Mouse (Mus musculus) lung, embryonic 14.5 days (tissue): ENCODE measurements around the gene Ppp4r3b. TPM values are rescaled to one million over a fixed set of nuclear protein-coding genes. Genes with fewer than 3 reads are reported as not detected.
A peak's percentile ranks its signal among the peaks of the same experiment; 100 is the strongest.

Experiments
- ATAC-seq: fragments of 200-750 bp; cut with Nextera tagmentation; 2 replicates; pipeline ENCODE4 v1.8.0; 2017; ENCODE audit warnings: mild to moderate bottlenecking, moderate TSS enrichment, moderate library complexity; ENCODE audit not compliant: insufficient read depth
- DNase-seq: peaks from one replicate; pipeline ENCODE4 v3.0.0-alpha.2; 2015
- H3K27ac ChIP-seq: fragments of 300-500 bp; sonication (generic); 2 replicates; pipeline ENCODE4 v1.5.1; 2014; ENCODE audit warnings: low read depth, mild to moderate bottlenecking, moderate library complexity
- H3K27me3 ChIP-seq: fragments of 300-500 bp; sonication (generic); 2 replicates; pipeline ENCODE4 v1.6.1; 2014; ENCODE audit warnings: low read length, control low read depth; ENCODE audit not compliant: insufficient read depth
- H3K36me3 ChIP-seq: fragments of 300-500 bp; sonication (generic); 2 replicates; pipeline ENCODE4 v1.6.1; 2014; ENCODE audit warnings: control low read depth; ENCODE audit not compliant: insufficient read depth
- H3K4me1 ChIP-seq: fragments of 300-500 bp; sonication (generic); 2 replicates; pipeline ENCODE4 v1.6.1; 2014; ENCODE audit warnings: antibody characterized with exemption, control low read depth; ENCODE audit not compliant: insufficient read depth
- H3K4me2 ChIP-seq: fragments of 300-500 bp; sonication (generic); 2 replicates; pipeline ENCODE4 v1.6.1; 2014; ENCODE audit warnings: mild to moderate bottlenecking
- H3K4me3 ChIP-seq: fragments of 300-500 bp; sonication (generic); 2 replicates; pipeline ENCODE4 v1.5.1; 2014; ENCODE audit warnings: low read depth, low read length
- H3K9ac ChIP-seq: fragments of 300-500 bp; sonication (generic); 2 replicates; pipeline ENCODE4 v1.6.1; 2014
- H3K9me3 ChIP-seq: fragments of 300-500 bp; sonication (generic); 2 replicates; pipeline ENCODE4 v1.6.1; 2016; ENCODE audit warnings: low read depth, low read length, control low read depth
- CTCF ChIP-seq: IDR thresholded peaks from 2 replicates; pipeline ENCODE4 v1.5.1; 2016; ENCODE audit warnings: antibody characterized with exemption, low read depth
- WGBS: fragments of 180-500 bp; shearing (Covaris S2); extraction: QIAGEN DNeasy Blood & Tissue Kit; methylation state at CpG from one replicate; pipeline ENCODE4 v1.1.7; 2014; 5-methylcytosine and 5-hydroxymethylcytosine counted together
- polyA plus RNA-seq: library from polyadenylated mRNA; unstranded; fragments of >200 nt; fragmentation: Nextera tagmentation; extraction: Ambion mirVana; gene quantifications from 2 replicates; pipeline ENCODE4 v1.2.1, GENCODE M21; 2014

Ppp4r3b gene
- polyA plus RNA-seq, 1 experiment from 2014 or later, result 84.6 TPM

- H3K27ac ChIP-seq, result peak overlapping the region; percentile 82
- peaks cover 4% of the 10 kb centered on the region; the same call in 1 of the 2 replicates for H3K4me1 ChIP-seq
- peak overlapping the region; percentile 99 for H3K9ac ChIP-seq
- no peaks in the 10 kb centered on the region for H3K9me3 ChIP-seq
- H3K36me3 ChIP-seq, result peaks cover 2% of the 10 kb centered on the region; the same call in 1 of the 2 replicates
- H3K27me3 ChIP-seq, result no peaks in the 10 kb centered on the region
- DNase-seq (peak; percentile 59), ATAC-seq (peak; percentile 33)
- peak overlapping the region; percentile 96 for H3K4me3 ChIP-seq
- peak overlapping the region; percentile 87 for H3K4me2 ChIP-seq
- WGBS, result under 1% methylated on average over 34 of the region's 34 CpGs
- no peak for TF ChIP-seq CTCF
Measured at GRCm38 (mm10) chr11:29171959-29172391, 715 bp upstream of the Ppp4r3b start.

- H3K9ac ChIP-seq, result peak overlapping the region; percentile 99
- DNase-seq (peak; percentile 86), ATAC-seq (peak; percentile 73)
- H3K27me3 ChIP-seq, result no peaks in the 10 kb centered on the region
- H3K4me3 ChIP-seq, result peak overlapping the region; percentile 96
- no peaks in the 10 kb centered on the region for H3K9me3 ChIP-seq
- H3K36me3 ChIP-seq, result peaks cover 2% of the 10 kb centered on the region; the same call in 1 of the 2 replicates
- H3K4me2 ChIP-seq, result peak overlapping the region; percentile 87
- peak overlapping the region; percentile 98 for H3K27ac ChIP-seq
- TF ChIP-seq CTCF, result peak; percentile 71
- peaks cover 4% of the 10 kb centered on the region; the same call in 1 of the 2 replicates for H3K4me1 ChIP-seq
- WGBS, result under 1% methylated on average over 38 of the region's 38 CpGs
Measured at GRCm38 (mm10) chr11:29173125-29173631, 488 bp downstream of the Ppp4r3b start.

GRCm38 (mm10) chr11:29173706-29174436, 1.2 kb downstream of the Ppp4r3b start:
- peak overlapping the region; percentile 96 for H3K4me3 ChIP-seq
- peak overlapping the region; percentile 87 for H3K4me2 ChIP-seq
- DNase-seq (peak; percentile 15), ATAC-seq (no peak)
- H3K4me1 ChIP-seq, result peaks cover 4% of the 10 kb centered on the region; the same call in 1 of the 2 replicates
- TF ChIP-seq CTCF, result no peak
- WGBS, result 2% methylated on average over 13 of the region's 13 CpGs
- H3K27ac ChIP-seq, result peak overlapping the region; percentile 98
- no peaks in the 10 kb centered on the region for H3K9me3 ChIP-seq
- H3K27me3 ChIP-seq, result no peaks in the 10 kb centered on the region
- H3K36me3 ChIP-seq, result peaks cover 2% of the 10 kb centered on the region; the same call in 1 of the 2 replicates
- H3K9ac ChIP-seq, result peak overlapping the region; percentile 99

GRCm38 (mm10) chr11:29179319-29179718, 6.6 kb downstream of the Ppp4r3b start:
- no peaks in the 10 kb centered on the region for H3K4me1 ChIP-seq
- peaks cover 33% of the 10 kb centered on the region for H3K36me3 ChIP-seq
- H3K4me2 ChIP-seq, result no peak overlapping the region
- 87% methylated on average over 1 of the region's 1 CpGs for WGBS
- H3K27ac ChIP-seq, result no peak overlapping the region
- no peak for TF ChIP-seq CTCF
- no peak overlapping the region for H3K4me3 ChIP-seq
- H3K9me3 ChIP-seq, result no peaks in the 10 kb centered on the region
- no peak for ATAC-seq
- DNase-seq, result no peak
- H3K27me3 ChIP-seq, result no peaks in the 10 kb centered on the region
- H3K9ac ChIP-seq, result no peak overlapping the region

- Histone ChIP-seq H3K36me3 (peaks cover 39% of the 10 kb centered on the region), H3K4me3 (no peak overlapping the region), H3K27me3 (no peaks in the 10 kb centered on the region), H3K4me2 (no peak overlapping the region), H3K4me1 (no peaks in the 10 kb centered on the region), H3K27ac (peak overlapping the region; percentile 18; the same call in 1 of the 2 replicates), H3K9me3 (no peaks in the 10 kb centered on the region), H3K9ac (no peak overlapping the region)
- TF ChIP-seq CTCF, result no peak
- WGBS, result 76% methylated on average over 3 of the region's 3 CpGs
- peak; percentile 32 for DNase-seq
- no peak for ATAC-seq
Measured at GRCm38 (mm10) chr11:29180657-29181056, 8.0 kb downstream of the Ppp4r3b start.

- 88% methylated on average over 5 of the region's 5 CpGs for WGBS
- Histone ChIP-seq H3K27me3 (no peaks in the 10 kb centered on the region), H3K36me3 (peaks cover 47% of the 10 kb centered on the region), H3K4me2 (no peak overlapping the region), H3K4me1 (no peaks in the 10 kb centered on the region), H3K27ac (no peak overlapping the region), H3K4me3 (no peak overlapping the region), H3K9ac (no peak overlapping the region), H3K9me3 (no peaks in the 10 kb centered on the region)
- no peak for TF ChIP-seq CTCF
- DNase-seq (no peak), ATAC-seq (no peak)
Measured at GRCm38 (mm10) chr11:29181751-29182150, 9.1 kb downstream of the Ppp4r3b start.

GRCm38 (mm10) chr11:29188981-29189380, 16.3 kb downstream of the Ppp4r3b start:
- no peak overlapping the region for H3K4me2 ChIP-seq
- no peak for DNase-seq
- no peak for TF ChIP-seq CTCF
- peaks cover 44% of the 10 kb centered on the region for H3K36me3 ChIP-seq
- no peaks in the 10 kb centered on the region for H3K4me1 ChIP-seq
- 82% methylated on average over 2 of the region's 2 CpGs for WGBS
- no peak for ATAC-seq
- no peak overlapping the region for H3K9ac ChIP-seq
- H3K4me3 ChIP-seq, result no peak overlapping the region
- no peaks in the 10 kb centered on the region for H3K27me3 ChIP-seq
- no peak overlapping the region for H3K27ac ChIP-seq
- H3K9me3 ChIP-seq, result no peaks in the 10 kb centered on the region
